Mouse (Mus musculus): Measurements from ENCODE around the gene Rabgap1l. TPM values are rescaled to one million over a fixed set of nuclear protein-coding genes. Genes with fewer than 3 reads are reported as not detected.

Gene Rabgap1l
- 83.9 and 93.4 TPM in 2 replicates for polyA plus RNA-seq (2015; fragmentation: Nextera tagmentation; extraction: Ambion mirVana)

- no peaks in the 10 kb centered on the region for H3K9me3 ChIP-seq (replicated peaks; ENCODE audit: control insufficient read depth, low read length)
- H3K4me1 ChIP-seq (ENCODE audit: control insufficient read depth, insufficient read depth, low read length) = no peaks in the 10 kb centered on the region
- H3K4me2 ChIP-seq (ENCODE audit: low read depth, low read length) = peak within 1 kb of the TSS; percentile 86
- no peaks in the 10 kb centered on the region for H3K27me3 ChIP-seq (ENCODE audit: control insufficient read depth, insufficient read depth, low read length)
- no peaks in the 10 kb centered on the region for H3K36me3 ChIP-seq (ENCODE audit: control insufficient read depth, insufficient read depth)
- peak; percentile 98 for ATAC-seq (replicated peaks; ENCODE audit: extremely low read depth, insufficient read depth, low FRiP score)
- peak within 1 kb of the TSS; percentile 93 for H3K9ac ChIP-seq (ENCODE audit: low read length)
- peak within 1 kb of the TSS; percentile 83 for H3K4me3 ChIP-seq (ENCODE audit: low read length)
- WGBS = under 1% methylated on average over 58 of the region's 67 CpGs
- H3K27ac ChIP-seq (ENCODE audit: low read length) = peak within 1 kb of the TSS; percentile 83
These were observed at the start of gene Rabgap1l for GRCm38 (mm10) chr1:160792686-160793355. Gene Rabgap1l (minus strand): TSS chr1:160793211.

- H3K4me3 ChIP-seq (ENCODE audit: low read length) = no peak overlapping the region
- no peak overlapping the region for H3K9ac ChIP-seq (ENCODE audit: low read length)
- H3K4me1 ChIP-seq (ENCODE audit: control insufficient read depth, insufficient read depth, low read length) = peaks cover 7% of the 10 kb centered on the region
- H3K36me3 ChIP-seq (ENCODE audit: control insufficient read depth, insufficient read depth) = no peaks in the 10 kb centered on the region
- no peak for ATAC-seq (replicated peaks; ENCODE audit: extremely low read depth, insufficient read depth, low FRiP score)
- no peak overlapping the region; the same call in 1 of the 2 replicates for H3K27ac ChIP-seq (ENCODE audit: low read length)
- no peaks in the 10 kb centered on the region for H3K27me3 ChIP-seq (ENCODE audit: control insufficient read depth, insufficient read depth, low read length)
- WGBS = 47% methylated on average over 10 of the region's 10 CpGs
- H3K4me2 ChIP-seq (ENCODE audit: low read depth, low read length) = no peak overlapping the region
- no peaks in the 10 kb centered on the region for H3K9me3 ChIP-seq (replicated peaks; ENCODE audit: control insufficient read depth, low read length)
These were observed 49.6 kb upstream of the Rabgap1l start for GRCm38 (mm10) chr1:160842567-160842966.

- ATAC-seq (replicated peaks; ENCODE audit: extremely low read depth, insufficient read depth, low FRiP score) = no peak
- WGBS = 57% methylated on average over 5 of the region's 5 CpGs
- H3K9ac ChIP-seq (ENCODE audit: low read length) = no peak overlapping the region
These were observed 47.6 kb upstream of the Rabgap1l start for GRCm38 (mm10) chr1:160840618-160841017.

GRCm38 (mm10) chr1:160839095-160839494 is 46.1 kb upstream of the Rabgap1l start:
- H3K27me3 ChIP-seq (ENCODE audit: control insufficient read depth, insufficient read depth, low read length) = no peaks in the 10 kb centered on the region
- H3K4me3 ChIP-seq (ENCODE audit: low read length) = no peak overlapping the region
- H3K4me2 ChIP-seq (ENCODE audit: low read depth, low read length) = no peak overlapping the region
- no peak for ATAC-seq (replicated peaks; ENCODE audit: extremely low read depth, insufficient read depth, low FRiP score)
- no peaks in the 10 kb centered on the region for H3K9me3 ChIP-seq (replicated peaks; ENCODE audit: control insufficient read depth, low read length)
- peaks cover 7% of the 10 kb centered on the region for H3K4me1 ChIP-seq (ENCODE audit: control insufficient read depth, insufficient read depth, low read length)
- H3K27ac ChIP-seq (ENCODE audit: low read length) = peak overlapping the region; percentile 29; the same call in 1 of the 2 replicates
- H3K36me3 ChIP-seq (ENCODE audit: control insufficient read depth, insufficient read depth) = no peaks in the 10 kb centered on the region
- H3K9ac ChIP-seq (ENCODE audit: low read length) = no peak overlapping the region
- WGBS = 36% methylated on average over 4 of the region's 4 CpGs

More at GRCm38 (mm10) chr1:160840618-160841017, 47.6 kb upstream of the Rabgap1l start:
- Histone ChIP-seq H3K4me3 (ENCODE audit: low read length) (no peak overlapping the region), H3K9me3 (replicated peaks; ENCODE audit: control insufficient read depth, low read length) (no peaks in the 10 kb centered on the region), H3K27ac (ENCODE audit: low read length) (no peak overlapping the region), H3K27me3 (ENCODE audit: control insufficient read depth, insufficient read depth, low read length) (no peaks in the 10 kb centered on the region), H3K36me3 (ENCODE audit: control insufficient read depth, insufficient read depth) (no peaks in the 10 kb centered on the region), H3K4me1 (ENCODE audit: control insufficient read depth, insufficient read depth, low read length) (peaks cover 7% of the 10 kb centered on the region), H3K4me2 (ENCODE audit: low read depth, low read length) (no peak overlapping the region)

- H3K9me3 ChIP-seq (replicated peaks; ENCODE audit: control insufficient read depth, low read length) = no peaks in the 10 kb centered on the region
- H3K4me1 ChIP-seq (ENCODE audit: control insufficient read depth, insufficient read depth, low read length) = peaks cover 11% of the 10 kb centered on the region
- WGBS = 76% methylated on average over 1 of the region's 1 CpGs
- H3K27me3 ChIP-seq (ENCODE audit: control insufficient read depth, insufficient read depth, low read length) = no peaks in the 10 kb centered on the region
- no peaks in the 10 kb centered on the region for H3K36me3 ChIP-seq (ENCODE audit: control insufficient read depth, insufficient read depth)
- no peak overlapping the region for H3K4me3 ChIP-seq (ENCODE audit: low read length)
- no peak overlapping the region for H3K4me2 ChIP-seq (ENCODE audit: low read depth, low read length)
- no peak overlapping the region for H3K9ac ChIP-seq (ENCODE audit: low read length)
- no peak overlapping the region for H3K27ac ChIP-seq (ENCODE audit: low read length)
- ATAC-seq (replicated peaks; ENCODE audit: extremely low read depth, insufficient read depth, low FRiP score) = no peak
These were observed 41.4 kb upstream of the Rabgap1l start for GRCm38 (mm10) chr1:160834446-160834845.

GRCm38 (mm10) chr1:160832267-160833021 is 39.4 kb upstream of the Rabgap1l start:
- peak overlapping the region; percentile 56 for H3K27ac ChIP-seq (ENCODE audit: low read length)
- 64% methylated on average over 9 of the region's 9 CpGs for WGBS

GRCm38 (mm10) chr1:160830608-160831498 is 37.8 kb upstream of the Rabgap1l start:
- Histone ChIP-seq H3K36me3 (ENCODE audit: control insufficient read depth, insufficient read depth) (no peaks in the 10 kb centered on the region), H3K9me3 (replicated peaks; ENCODE audit: control insufficient read depth, low read length) (no peaks in the 10 kb centered on the region), H3K9ac (ENCODE audit: low read length) (no peak overlapping the region), H3K4me2 (ENCODE audit: low read depth, low read length) (no peak overlapping the region), H3K27ac (ENCODE audit: low read length) (no peak overlapping the region), H3K27me3 (ENCODE audit: control insufficient read depth, insufficient read depth, low read length) (no peaks in the 10 kb centered on the region), H3K4me1 (ENCODE audit: control insufficient read depth, insufficient read depth, low read length) (peaks cover 4% of the 10 kb centered on the region; the same call in 1 of the 2 replicates), H3K4me3 (ENCODE audit: low read length) (no peak overlapping the region)
- 82% methylated on average over 8 of the region's 8 CpGs for WGBS
- no peak for ATAC-seq (replicated peaks; ENCODE audit: extremely low read depth, insufficient read depth, low FRiP score)

More at GRCm38 (mm10) chr1:160832267-160833021, 39.4 kb upstream of the Rabgap1l start:
- Histone ChIP-seq H3K4me3 (ENCODE audit: low read length) (no peak overlapping the region), H3K36me3 (ENCODE audit: control insufficient read depth, insufficient read depth) (no peaks in the 10 kb centered on the region), H3K9ac (ENCODE audit: low read length) (no peak overlapping the region), H3K4me2 (ENCODE audit: low read depth, low read length) (peak overlapping the region; percentile 7), H3K4me1 (ENCODE audit: control insufficient read depth, insufficient read depth, low read length) (peaks cover 4% of the 10 kb centered on the region; the same call in 1 of the 2 replicates), H3K9me3 (replicated peaks; ENCODE audit: control insufficient read depth, low read length) (no peaks in the 10 kb centered on the region), H3K27me3 (ENCODE audit: control insufficient read depth, insufficient read depth, low read length) (no peaks in the 10 kb centered on the region)
- no peak for ATAC-seq (replicated peaks; ENCODE audit: extremely low read depth, insufficient read depth, low FRiP score)

GRCm38 (mm10) chr1:160825441-160825856 is 32.4 kb upstream of the Rabgap1l start:
- H3K4me2 ChIP-seq (ENCODE audit: low read depth, low read length) = peak overlapping the region; percentile 23
- no peak overlapping the region for H3K9ac ChIP-seq (ENCODE audit: low read length)
- no peaks in the 10 kb centered on the region for H3K27me3 ChIP-seq (ENCODE audit: control insufficient read depth, insufficient read depth, low read length)
- ATAC-seq (replicated peaks; ENCODE audit: extremely low read depth, insufficient read depth, low FRiP score) = peak; percentile 97
- no peaks in the 10 kb centered on the region for H3K9me3 ChIP-seq (replicated peaks; ENCODE audit: control insufficient read depth, low read length)
- 26% methylated on average over 3 of the region's 3 CpGs for WGBS
- H3K4me1 ChIP-seq (ENCODE audit: control insufficient read depth, insufficient read depth, low read length) = peaks cover 6% of the 10 kb centered on the region
- no peak overlapping the region for H3K4me3 ChIP-seq (ENCODE audit: low read length)
- peak overlapping the region; percentile 79 for H3K27ac ChIP-seq (ENCODE audit: low read length)
- no peaks in the 10 kb centered on the region for H3K36me3 ChIP-seq (ENCODE audit: control insufficient read depth, insufficient read depth)

All from heart, embryonic 16.5 days (tissue).